Mouse (Mus musculus): Measurements from ENCODE around the gene Nacad.

GRCm38 (mm10) chr11:6639072-6639471, 33.2 kb upstream of the Nacad start:
- TF ChIP-seq ZC3H11A (IDR thresholded peaks at IDR 0.05; ENCODE audit: low read depth, low read length) = no peak
- TF ChIP-seq TBP (conservative IDR thresholded peaks at IDR 0.05; ENCODE audit: low read depth, low read length) = no peak
- TF ChIP-seq HCFC1 (IDR thresholded peaks at IDR 0.05; ENCODE audit: low read depth, low read length) = no peak
- no peak for TF ChIP-seq RCOR1 (conservative IDR thresholded peaks at IDR 0.05; ENCODE audit: low read depth, low read length)
- TF ChIP-seq MAZ (IDR thresholded peaks at IDR 0.05; ENCODE audit: low read depth, low read length) = no peak
- TF ChIP-seq ZMIZ1 (IDR thresholded peaks at IDR 0.05; ENCODE audit: low read depth, low read length) = no peak
- TF ChIP-seq CHD1 (IDR thresholded peaks at IDR 0.05; ENCODE audit: low read depth, low read length) = no peak
- no peak for TF ChIP-seq E2F4 (IDR thresholded peaks at IDR 0.05; ENCODE audit: insufficient replicate concordance, low read depth, low read length)
- TF ChIP-seq CTCF (conservative IDR thresholded peaks at IDR 0.05 in 1 of 2, IDR thresholded peaks at IDR 0.05 in 1 of 2; ENCODE audit: low read depth in 2 of 2, low read length in 2 of 2) = no peak
- TF ChIP-seq TCF12 (IDR thresholded peaks at IDR 0.05; ENCODE audit: low read depth, low read length) = no peak
